Mouse (Mus musculus) CH12.LX (cell line): ENCODE data around the gene Ptcd3.

Source experiments
- ETS1 ChIP-seq: conservative IDR thresholded peaks from 2 replicates; pipeline ENCODE4 v1.6.1; 2012; ENCODE audit warnings: low read depth, mild to moderate bottlenecking, inconsistent platforms, low read length, improper control_type of control experiment, moderate library complexity
- GABPA ChIP-seq: IDR thresholded peaks from 2 replicates; pipeline ENCODE4 v1.6.1; 2012; ENCODE audit warnings: low read depth, low read length, improper control_type of control experiment, inconsistent platforms; ENCODE audit not compliant: insufficient replicate concordance
- TCF12 ChIP-seq: IDR thresholded peaks from 2 replicates; pipeline ENCODE4 v1.6.1; 2014; ENCODE audit warnings: low read depth, mild to moderate bottlenecking, inconsistent platforms, low read length, improper control_type of control experiment

- no peak for TF ChIP-seq ETS1
- TF ChIP-seq GABPA: no peak
- TF ChIP-seq TCF12: no peak
Observed at GRCm38 (mm10) chr6:71909840-71910239, 1.3 kb upstream of the Ptcd3 start.
